In genomic region chr17:5885474-5885873, GRCm38 (mm10) we compare ENCODE assay signal across 8 mouse cellular contexts. TPM values are rescaled to one million over a fixed set of nuclear protein-coding genes. Genes with fewer than 3 reads are reported as not detected.
A peak's percentile ranks its signal among the peaks of the same experiment; 100 is the strongest.
DNase-seq lines count a peak whose midpoint lies in the region; ATAC-seq lines count a peak whose summit lies in the region.

No protein-coding gene starts in this region.

- H3K27me3 ChIP-seq in midbrain, embryonic 13.5 days = no peaks in the 10 kb centered on the region
- H3K27me3 ChIP-seq in midbrain, embryonic 10.5 days (ENCODE audit: low read depth, poor library complexity, severe bottlenecking) = no peaks in the 10 kb centered on the region
- H3K27me3 ChIP-seq in intestine, embryonic 15.5 days (replicated peaks) = no peaks in the 10 kb centered on the region
- no peaks in the 10 kb centered on the region for H3K27me3 ChIP-seq in liver, embryonic 13.5 days

- no peaks in the 10 kb centered on the region for H3K36me3 ChIP-seq in midbrain, embryonic 13.5 days
- peaks cover 1% of the 10 kb centered on the region; the same call in 1 of the 2 replicates for H3K36me3 ChIP-seq in midbrain, embryonic 10.5 days
- no peaks in the 10 kb centered on the region for H3K36me3 ChIP-seq in intestine, embryonic 15.5 days
- H3K36me3 ChIP-seq in liver, embryonic 13.5 days = no peaks in the 10 kb centered on the region

- DNase-seq in midbrain, embryonic 10.5 days (ENCODE audit: low spot score) = no peak
- DNase-seq in heart, adult 11 months = peak; percentile 98
- DNase-seq in liver, embryonic 13.5 days = no peak
- DNase-seq in ovary, adult 18-20 months (ENCODE audit: low spot score) = peak; percentile 25

- H3K9me3 ChIP-seq in midbrain, embryonic 13.5 days = no peaks in the 10 kb centered on the region
- H3K9me3 ChIP-seq in midbrain, embryonic 10.5 days (replicated peaks) = no peaks in the 10 kb centered on the region
- no peaks in the 10 kb centered on the region for H3K9me3 ChIP-seq in intestine, embryonic 15.5 days
- no peaks in the 10 kb centered on the region for H3K9me3 ChIP-seq in liver, embryonic 13.5 days (replicated peaks)

- 71% methylated on average over 8 of the region's 8 CpGs for WGBS in midbrain, embryonic 13.5 days
- 76% methylated on average over 8 of the region's 8 CpGs for WGBS in midbrain, embryonic 10.5 days
- 35% methylated on average over 8 of the region's 8 CpGs for WGBS in intestine, embryonic 15.5 days
- 4% methylated on average over 8 of the region's 8 CpGs for WGBS in liver, embryonic 13.5 days (ENCODE audit: insufficient replicate concordance)

- H3K4me3 ChIP-seq in midbrain, embryonic 13.5 days (replicated peaks) = no peak overlapping the region
- H3K4me3 ChIP-seq in midbrain, embryonic 10.5 days = no peak overlapping the region
- no peak overlapping the region for H3K4me3 ChIP-seq in brown adipose tissue, adult 24 weeks (ENCODE audit: insufficient read depth, low read depth, low read length)
- no peak overlapping the region for H3K4me3 ChIP-seq in intestine, embryonic 15.5 days (replicated peaks)
- no peak overlapping the region for H3K4me3 ChIP-seq in liver, embryonic 13.5 days (replicated peaks)

- ATAC-seq in midbrain, embryonic 13.5 days = peak; percentile 45; the same call in 1 of the 2 replicates
- ATAC-seq in intestine, embryonic 15.5 days = peak; percentile 54; the same call in 1 of the 2 replicates
- peak; percentile 69 for ATAC-seq in liver, embryonic 13.5 days (ENCODE audit: low read depth)
- ATAC-seq in erythroid progenitor cell, adult 5-6 weeks (replicated peaks; ENCODE audit: low FRiP score, poor library complexity, severe bottlenecking) = no peak

- no peak overlapping the region for H3K27ac ChIP-seq in midbrain, embryonic 13.5 days
- no peak overlapping the region; the same call in none of the 2 replicates for H3K27ac ChIP-seq in midbrain, embryonic 10.5 days (replicated peaks)
- H3K27ac ChIP-seq in brown adipose tissue, adult 24 weeks (replicated peaks; ENCODE audit: low read depth, low read length) = peak overlapping the region; percentile 3; the same call in 1 of the 2 replicates
- H3K27ac ChIP-seq in intestine, embryonic 15.5 days = no peak overlapping the region
- H3K27ac ChIP-seq in liver, embryonic 13.5 days = peak overlapping the region; percentile 79

- no peak overlapping the region for H3K4me2 ChIP-seq in midbrain, embryonic 13.5 days (replicated peaks)
- H3K4me2 ChIP-seq in intestine, embryonic 15.5 days (replicated peaks) = no peak overlapping the region
- no peak overlapping the region for H3K4me2 ChIP-seq in liver, embryonic 13.5 days

- no peak overlapping the region for H3K9ac ChIP-seq in midbrain, embryonic 13.5 days (replicated peaks)
- H3K9ac ChIP-seq in intestine, embryonic 15.5 days = no peak overlapping the region
- peak overlapping the region; percentile 13; the same call in 1 of the 2 replicates for H3K9ac ChIP-seq in liver, embryonic 13.5 days

- peaks cover 9% of the 10 kb centered on the region; the same call in 1 of the 2 replicates for H3K4me1 ChIP-seq in midbrain, embryonic 13.5 days (replicated peaks)
- H3K4me1 ChIP-seq in midbrain, embryonic 10.5 days = no peaks in the 10 kb centered on the region
- H3K4me1 ChIP-seq in brown adipose tissue, adult 24 weeks (ENCODE audit: control insufficient read depth, insufficient read depth, insufficient read length, low read length) = peaks cover 15% of the 10 kb centered on the region
- peaks cover 10% of the 10 kb centered on the region; the same call in 1 of the 2 replicates for H3K4me1 ChIP-seq in intestine, embryonic 15.5 days (replicated peaks)
- peaks cover 32% of the 10 kb centered on the region for H3K4me1 ChIP-seq in liver, embryonic 13.5 days (replicated peaks)

RNA-seq across cellular contexts. Expression of gene Snx9, which starts 44.3 kb away (rescaled TPM):
- polyA plus RNA-seq in midbrain, embryonic 13.5 days (2015; fragmentation: Nextera tagmentation; extraction: Ambion mirVana) = 6.6 and 7.4 TPM in 2 replicates
- 14.2 and 15.3 TPM in 2 replicates for polyA plus RNA-seq in midbrain, embryonic 10.5 days (2016; fragmentation: Nextera tagmentation; extraction: Ambion mirVana)
- polyA plus RNA-seq in brown adipose tissue, adult 24 weeks (2012; ENCODE audit: insufficient read depth, insufficient read length, missing spikeins) = 45.2 and 49.4 TPM in 2 replicates
- polyA plus RNA-seq in intestine, embryonic 15.5 days (2015; fragmentation: Nextera tagmentation; extraction: Ambion mirVana) = 49.8 and 55.9 TPM in 2 replicates
- polyA plus RNA-seq in liver, embryonic 13.5 days (2015; fragmentation: Nextera tagmentation; extraction: Ambion mirVana) = 12.2 and 14.1 TPM in 2 replicates
- total RNA-seq in erythroid progenitor cell, adult 5-6 weeks (2015; ENCODE audit: low replicate concordance) = 11.3 and 18.7 TPM in 2 replicates
- total RNA-seq in erythroid progenitor cell, adult 5-6 weeks (2017; ENCODE audit: low replicate concordance) = 4.4 and 5.9 TPM in 2 replicates

RNA-seq across cellular contexts. Expression of gene Synj2, which starts 55.6 kb away (rescaled TPM):
- polyA plus RNA-seq in midbrain, embryonic 13.5 days (2015; fragmentation: Nextera tagmentation; extraction: Ambion mirVana) = 0.28 and 0.36 TPM in 2 replicates
- polyA plus RNA-seq in midbrain, embryonic 10.5 days (2016; fragmentation: Nextera tagmentation; extraction: Ambion mirVana) = 0.88 and 1.3 TPM in 2 replicates
- 5.0 and 8.3 TPM in 2 replicates for polyA plus RNA-seq in brown adipose tissue, adult 24 weeks (2012; ENCODE audit: insufficient read depth, insufficient read length, missing spikeins)
- polyA plus RNA-seq in intestine, embryonic 15.5 days (2015; fragmentation: Nextera tagmentation; extraction: Ambion mirVana) = 4.8 and 4.9 TPM in 2 replicates
- polyA plus RNA-seq in liver, embryonic 13.5 days (2015; fragmentation: Nextera tagmentation; extraction: Ambion mirVana) = 1.0 and 1.3 TPM in 2 replicates
- 1.8 and 6.3 TPM in 2 replicates for total RNA-seq in erythroid progenitor cell, adult 5-6 weeks (2015; ENCODE audit: low replicate concordance)
- 2.7 TPM in 1 of 2 replicates, not detected in the other for total RNA-seq in erythroid progenitor cell, adult 5-6 weeks (2017; ENCODE audit: low replicate concordance)

Comparison
In these comparisons a context has a peak if more than half of its experiments do, and no peak if none do; other contexts are left out.
1. H3K27ac ChIP-seq: peak in brown adipose tissue, adult 24 weeks (single experiment) and liver, embryonic 13.5 days (single experiment); none in midbrain, embryonic 13.5 days (single experiment), midbrain, embryonic 10.5 days (single experiment) and intestine, embryonic 15.5 days (single experiment).
2. DNase-seq: peak in heart, adult 11 months (single experiment) and ovary, adult 18-20 months (single experiment); none in midbrain, embryonic 10.5 days (single experiment) and liver, embryonic 13.5 days (single experiment).